Mouse (Mus musculus) midbrain, postnatal 0 days (tissue): ENCODE data around the gene 2010109A12Rik. TPM values are rescaled to one million over a fixed set of nuclear protein-coding genes. Genes with fewer than 3 reads are reported as not detected.

Experiments
- ATAC-seq: fragments of 200-750 bp; cut with Nextera tagmentation; 2 replicates; pipeline ENCODE4 v1.8.0; 2017; ENCODE audit warnings: moderate number of reproducible peaks, mild to moderate bottlenecking, moderate TSS enrichment, moderate library complexity; ENCODE audit not compliant: low FRiP score
- DNase-seq: peaks from one replicate; pipeline ENCODE4 v3.0.0-alpha.2; 2015; ENCODE audit warnings: low spot score
- H3K27ac ChIP-seq: fragments of 300-500 bp; sonication (generic); 2 replicates; pipeline ENCODE4 v1.5.1; 2014; ENCODE audit warnings: low read depth, mild to moderate bottlenecking, low read length, mixed read lengths
- H3K27me3 ChIP-seq: fragments of 300-500 bp; sonication (generic); 2 replicates; pipeline ENCODE4 v1.6.1; 2014; ENCODE audit warnings: low read length, control low read depth, mixed read lengths; ENCODE audit not compliant: insufficient read depth
- H3K36me3 ChIP-seq: fragments of 300-500 bp; sonication (generic); 2 replicates; pipeline ENCODE4 v1.6.1; 2014; ENCODE audit warnings: low read length, control low read depth, mixed read lengths; ENCODE audit not compliant: insufficient read depth
- H3K4me1 ChIP-seq: fragments of 300-500 bp; sonication (generic); 2 replicates; pipeline ENCODE4 v1.6.1; 2014; ENCODE audit warnings: mild to moderate bottlenecking, control low read depth, antibody characterized with exemption, low read length, mixed read lengths; ENCODE audit not compliant: insufficient read depth
- H3K4me2 ChIP-seq: fragments of 300-500 bp; sonication (generic); 2 replicates; pipeline ENCODE4 v1.6.1; 2014; ENCODE audit warnings: low read depth, mild to moderate bottlenecking, low read length, mixed read lengths; ENCODE audit not compliant: poor library complexity, severe bottlenecking
- H3K4me3 ChIP-seq: fragments of 300-500 bp; sonication (generic); 2 replicates; pipeline ENCODE4 v1.5.1; 2014; ENCODE audit warnings: low read depth, mild to moderate bottlenecking, low read length, moderate library complexity
- H3K9ac ChIP-seq: fragments of 300-500 bp; sonication (generic); replicated peaks from 2 replicates; pipeline ENCODE4 v1.6.1; 2014; ENCODE audit warnings: mild to moderate bottlenecking, low read length, moderate library complexity, mixed read lengths; ENCODE audit not compliant: poor library complexity, severe bottlenecking
- H3K9me3 ChIP-seq: fragments of 300-500 bp; sonication (generic); 2 replicates; pipeline ENCODE4 v1.6.1; 2016; ENCODE audit warnings: low read length, control low read depth
- CTCF ChIP-seq: IDR thresholded peaks from 2 replicates; pipeline ENCODE4 v1.5.1; 2016; ENCODE audit warnings: antibody characterized with exemption, mild to moderate bottlenecking
- WGBS: fragments of 180-500 bp; shearing (Covaris S2); extraction: QIAGEN DNeasy Blood & Tissue Kit; methylation state at CpG from one replicate; pipeline ENCODE4 v1.1.7; 2014; 5-methylcytosine and 5-hydroxymethylcytosine counted together
- polyA plus RNA-seq: library from polyadenylated mRNA; unstranded; fragments of >200 nt; fragmentation: Nextera tagmentation; extraction: Ambion mirVana; gene quantifications from 2 replicates; pipeline ENCODE4 v1.2.1, GENCODE M21; 2015
- total RNA-seq: library from RNA; depleted of rRNA; stranded (reverse); fragments of >200 nt; gene quantifications from 2 replicates; pipeline ENCODE4 v1.2.3, GENCODE M21; 2014

Gene 2010109A12Rik
- total and polyA plus RNA-seq, 2 experiments from 2014 or later: 0.27 TPM; not detected in 1

- no peak overlapping the region for H3K4me3 ChIP-seq
- no peak for TF ChIP-seq CTCF
- WGBS: 96% methylated on average over 5 of the region's 5 CpGs
- H3K27ac ChIP-seq: no peak overlapping the region
- H3K4me1 ChIP-seq: no peaks in the 10 kb centered on the region
- no peaks in the 10 kb centered on the region for H3K27me3 ChIP-seq
- H3K9me3 ChIP-seq: no peaks in the 10 kb centered on the region
- DNase-seq: no peak
- peaks cover 12% of the 10 kb centered on the region for H3K36me3 ChIP-seq
- ATAC-seq: no peak
- no peak overlapping the region for H3K9ac ChIP-seq
- H3K4me2 ChIP-seq: no peak overlapping the region
These were observed 15.9 kb upstream of the 2010109A12Rik start for GRCm38 (mm10) chr5:93190428-93190827.

- DNase-seq (no peak), ATAC-seq (no peak)
- 0 out of 2 replicates have a peak, but pooled peaks cover 2% of the 10 kb centered on the region for H3K4me1 ChIP-seq
- no peak overlapping the region for H3K27ac ChIP-seq
- no peak overlapping the region for H3K9ac ChIP-seq
- no peaks in the 10 kb centered on the region for H3K9me3 ChIP-seq
- 86% methylated on average over 3 of the region's 3 CpGs for WGBS
- H3K27me3 ChIP-seq: no peaks in the 10 kb centered on the region
- TF ChIP-seq CTCF: no peak
- no peak overlapping the region for H3K4me3 ChIP-seq
- H3K36me3 ChIP-seq: peaks cover 20% of the 10 kb centered on the region; the same call in 1 of the 2 replicates
- H3K4me2 ChIP-seq: no peak overlapping the region
These were observed 8.1 kb upstream of the 2010109A12Rik start for GRCm38 (mm10) chr5:93198232-93198631.

GRCm38 (mm10) chr5:93201181-93201580 lies 5.1 kb upstream of the 2010109A12Rik start:
- no peak overlapping the region for H3K4me2 ChIP-seq
- no peak overlapping the region for H3K27ac ChIP-seq
- no peaks in the 10 kb centered on the region for H3K9me3 ChIP-seq
- no peak overlapping the region for H3K9ac ChIP-seq
- peaks cover 10% of the 10 kb centered on the region; the same call in 1 of the 2 replicates for H3K4me1 ChIP-seq
- H3K36me3 ChIP-seq: peaks cover 20% of the 10 kb centered on the region; the same call in 1 of the 2 replicates
- DNase-seq: no peak
- no peak for TF ChIP-seq CTCF
- no peak for ATAC-seq
- WGBS: 95% methylated on average over 1 of the region's 1 CpGs
- H3K27me3 ChIP-seq: no peaks in the 10 kb centered on the region
- no peak overlapping the region for H3K4me3 ChIP-seq

DNA sequence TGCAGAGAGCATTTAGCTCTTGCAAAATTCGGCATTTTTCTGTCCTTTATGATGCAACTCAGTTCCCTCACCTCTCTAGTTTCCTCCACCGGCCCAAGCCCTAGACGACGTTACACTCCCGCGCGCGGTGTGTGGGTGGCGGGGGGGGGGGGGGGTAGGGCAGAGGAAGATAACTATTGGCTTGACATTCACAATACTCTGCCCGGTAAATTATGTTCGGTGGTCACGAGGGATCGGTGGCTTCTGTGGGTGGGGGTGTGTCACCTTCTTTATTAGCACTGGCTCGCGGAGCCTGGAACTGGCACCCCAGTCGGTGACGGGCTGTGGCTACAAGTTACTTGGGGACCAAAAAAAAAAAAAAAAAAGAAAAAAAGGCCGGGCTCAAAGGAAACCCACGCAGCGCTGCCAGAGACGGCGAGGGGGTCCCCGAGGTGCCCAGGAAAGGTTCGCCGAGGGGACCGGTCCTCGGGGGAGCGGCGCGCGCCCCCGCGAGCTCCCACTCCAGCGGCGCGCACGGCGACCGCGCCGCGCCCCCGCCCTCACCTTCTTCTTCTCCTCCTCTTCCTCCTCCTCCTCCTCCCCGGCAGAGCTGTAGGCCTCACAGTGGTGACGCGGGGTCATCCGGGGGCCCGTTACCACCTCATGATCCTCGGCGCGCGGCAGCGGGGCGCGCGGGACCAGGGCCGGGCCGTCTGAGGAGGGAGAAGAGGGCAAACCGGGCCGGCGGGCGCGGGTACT lies 778 bp upstream of the 2010109A12Rik start:
- Histone ChIP-seq H3K4me3 (peak overlapping the region; percentile 83), H3K9me3 (no peaks in the 10 kb centered on the region), H3K4me1 (peaks cover 10% of the 10 kb centered on the region; the same call in 1 of the 2 replicates), H3K9ac (peak overlapping the region; percentile 80), H3K4me2 (peak overlapping the region; percentile 73), H3K27me3 (no peaks in the 10 kb centered on the region), H3K27ac (peak overlapping the region; percentile 68; the same call in 1 of the 2 replicates), H3K36me3 (peaks cover 11% of the 10 kb centered on the region; the same call in 1 of the 2 replicates)
- TF ChIP-seq CTCF: no peak
- ATAC-seq (peak; percentile 71), DNase-seq (peak; percentile 45)
- WGBS: under 1% methylated on average over 41 of the region's 63 CpGs

DNA sequence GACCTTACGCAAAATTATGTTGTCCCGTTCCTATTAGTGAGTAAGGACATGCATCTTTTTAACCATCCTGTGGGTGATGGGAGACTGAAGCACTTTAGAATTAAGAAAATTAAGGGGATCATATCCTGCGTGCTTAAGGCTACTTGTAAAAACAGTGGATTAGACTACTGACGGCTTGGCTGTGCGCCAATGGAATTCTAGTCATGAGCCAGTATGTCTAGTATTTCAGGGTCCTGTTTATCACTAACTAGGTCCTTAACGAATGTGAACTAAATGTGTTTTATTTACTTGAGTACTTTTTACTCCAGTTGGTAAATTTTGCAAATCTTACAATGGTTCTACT lies 659 bp downstream of the 2010109A12Rik start:
- H3K27ac ChIP-seq: peak overlapping the region; percentile 80; the same call in 1 of the 2 replicates
- H3K4me2 ChIP-seq: peak overlapping the region; percentile 58
- H3K4me3 ChIP-seq: peak overlapping the region; percentile 83
- H3K4me1 ChIP-seq: peaks cover 10% of the 10 kb centered on the region; the same call in 1 of the 2 replicates
- no peak for DNase-seq
- no peaks in the 10 kb centered on the region for H3K9me3 ChIP-seq
- 3% methylated on average over 6 of the region's 6 CpGs for WGBS
- H3K9ac ChIP-seq: peak overlapping the region; percentile 60
- no peak for TF ChIP-seq CTCF
- ATAC-seq: peak; percentile 14; the same call in 1 of the 2 replicates
- no peaks in the 10 kb centered on the region for H3K27me3 ChIP-seq
- H3K36me3 ChIP-seq: peaks cover 1% of the 10 kb centered on the region; the same call in 1 of the 2 replicates

DNA sequence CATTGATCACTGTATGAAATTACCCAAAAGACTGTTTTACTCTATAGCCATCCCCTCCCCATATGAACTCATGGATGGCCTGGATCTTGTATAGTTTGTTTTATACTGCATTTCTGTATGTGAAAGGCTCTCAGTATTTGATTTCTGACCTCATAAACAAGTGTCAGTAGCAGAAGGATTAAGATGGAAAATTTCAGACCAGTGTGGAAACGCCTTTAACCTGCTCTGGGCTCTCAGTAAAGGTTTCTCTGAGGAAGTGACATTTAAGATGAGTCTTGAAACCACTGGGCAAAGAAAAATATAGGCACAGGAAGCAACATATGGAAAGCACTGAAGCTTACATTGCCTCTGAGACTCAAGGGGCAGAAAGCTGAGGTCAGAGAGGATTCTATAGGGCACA lies 1.2 kb downstream of the 2010109A12Rik start:
- H3K4me2 ChIP-seq: no peak overlapping the region
- H3K27ac ChIP-seq: no peak overlapping the region
- TF ChIP-seq CTCF: no peak
- no peaks in the 10 kb centered on the region for H3K9me3 ChIP-seq
- H3K4me3 ChIP-seq: peak overlapping the region; percentile 83; the same call in 1 of the 2 replicates
- no peak for ATAC-seq
- H3K9ac ChIP-seq: no peak overlapping the region
- peaks cover 10% of the 10 kb centered on the region; the same call in 1 of the 2 replicates for H3K4me1 ChIP-seq
- no peaks in the 10 kb centered on the region for H3K36me3 ChIP-seq
- WGBS: 62% methylated on average over 1 of the region's 1 CpGs
- H3K27me3 ChIP-seq: no peaks in the 10 kb centered on the region
- no peak for DNase-seq
